Mouse (Mus musculus): Measurements from ENCODE around the gene Gm10097.

The Gm10097 gene

DNA sequence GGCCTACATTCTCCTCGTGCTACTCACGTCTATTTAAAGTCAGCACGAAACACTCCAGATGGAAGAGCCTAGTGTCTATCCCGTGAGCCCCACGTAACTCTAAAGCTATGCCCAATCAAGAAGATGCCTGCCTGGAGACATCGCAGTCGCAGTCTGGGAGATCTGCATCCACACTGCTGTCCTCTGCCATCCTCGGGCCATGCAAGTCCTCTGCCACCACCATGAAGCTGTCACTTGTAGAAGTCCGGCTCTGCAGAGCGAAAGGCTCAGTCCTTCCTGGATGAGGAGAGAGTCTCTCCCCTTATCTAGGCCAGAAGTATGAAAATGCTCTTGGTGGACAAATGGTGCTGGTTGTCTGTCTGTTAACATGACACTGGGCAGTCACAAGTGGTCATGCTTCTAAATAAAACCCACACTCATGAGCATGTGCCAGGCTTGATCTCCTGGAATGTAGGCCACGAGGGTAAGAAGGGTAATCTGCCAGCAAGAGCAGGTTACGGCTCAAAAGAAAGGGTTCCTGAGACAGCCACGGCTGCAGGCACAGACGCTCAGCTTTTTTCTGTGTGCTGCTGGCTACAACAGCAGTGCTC lies at the start of gene Gm10097:
TSS of gene Gm10097 (plus strand) at position 517 of the 590 bp plus-strand sequence.
- no peak for DNase-seq (ENCODE audit: low spot score)

DNA sequence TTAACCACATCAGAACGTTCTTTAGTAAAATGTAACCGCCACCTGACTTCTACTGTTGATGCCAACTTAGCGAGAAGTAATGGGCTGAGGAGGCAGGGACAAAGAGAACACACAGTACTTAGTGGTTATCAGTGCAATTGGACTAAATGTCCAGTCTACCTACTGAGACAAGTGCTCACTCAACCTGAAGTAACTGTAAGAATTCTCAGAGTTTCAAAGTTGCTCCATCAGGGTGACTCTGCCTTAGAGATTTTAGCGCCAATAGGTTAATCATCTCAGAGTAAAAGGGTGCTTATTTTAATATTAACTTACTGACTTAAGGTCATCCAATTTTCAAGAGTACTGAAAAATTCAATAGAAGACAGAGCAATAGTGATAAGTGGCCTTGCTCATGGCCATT lies 43.1 kb upstream of the Gm10097 start:
- DNase-seq (ENCODE audit: low spot score), result no peak

DNA sequence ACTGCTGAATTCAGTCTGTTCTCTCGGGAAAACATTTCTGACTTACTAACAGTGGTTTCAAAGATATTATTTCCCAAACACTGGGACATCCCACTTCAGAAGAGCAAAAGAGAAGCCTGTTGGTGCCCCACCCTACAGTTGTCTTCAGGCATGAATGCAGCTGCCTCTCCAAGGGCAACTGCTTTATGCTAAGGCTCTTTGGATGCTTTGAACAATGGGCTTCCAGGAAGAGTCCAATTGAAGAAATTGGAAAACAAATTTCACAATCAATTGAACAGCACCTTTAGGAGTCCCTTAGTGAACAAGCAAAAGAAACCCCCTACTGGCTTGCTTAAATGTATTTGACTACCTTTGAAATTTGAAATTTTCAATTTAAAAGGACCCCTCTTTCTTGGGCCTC lies 41.8 kb upstream of the Gm10097 start:
- no peak for DNase-seq (ENCODE audit: low spot score)

DNA sequence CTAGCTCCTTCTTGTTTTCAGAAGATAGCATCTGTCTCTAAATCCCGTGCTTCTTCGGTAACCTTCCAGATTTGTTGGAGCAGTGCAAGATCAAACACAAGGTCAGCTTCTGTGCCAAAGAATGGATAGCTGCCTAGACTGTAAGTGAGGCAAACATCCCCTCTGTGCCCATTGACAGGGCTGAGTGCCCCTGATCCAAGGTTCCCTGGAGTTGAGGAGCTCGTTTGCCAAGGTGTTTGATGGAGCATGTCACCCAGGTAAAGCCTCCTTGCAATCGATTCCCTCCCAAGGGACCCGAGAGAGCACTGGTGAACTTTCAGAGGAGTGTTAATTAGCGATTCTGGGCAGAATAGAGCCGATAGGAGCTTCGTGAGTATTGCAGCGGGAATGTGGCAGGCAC lies 40.7 kb upstream of the Gm10097 start:
- no peak for DNase-seq (ENCODE audit: low spot score)

DNA sequence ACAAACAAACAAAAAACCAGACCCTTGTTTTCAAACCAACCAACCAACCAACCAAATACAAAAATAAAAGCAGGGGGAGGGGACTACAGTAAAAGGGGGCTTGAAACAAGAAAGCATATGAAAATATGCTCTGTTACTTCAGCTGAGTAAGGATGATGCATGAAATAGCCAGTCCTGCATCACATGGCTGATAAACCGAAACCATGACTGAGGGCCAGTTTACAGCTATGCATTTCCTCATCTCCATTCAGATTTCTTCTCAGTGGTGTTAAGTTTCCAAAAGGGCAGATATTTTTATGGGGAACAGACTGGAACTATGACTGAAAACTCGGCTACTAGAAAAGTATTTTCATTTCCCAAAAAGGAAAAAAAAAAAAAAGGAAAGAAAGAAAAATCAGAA lies 39.8 kb upstream of the Gm10097 start:
- DNase-seq (ENCODE audit: low spot score), result no peak

DNA sequence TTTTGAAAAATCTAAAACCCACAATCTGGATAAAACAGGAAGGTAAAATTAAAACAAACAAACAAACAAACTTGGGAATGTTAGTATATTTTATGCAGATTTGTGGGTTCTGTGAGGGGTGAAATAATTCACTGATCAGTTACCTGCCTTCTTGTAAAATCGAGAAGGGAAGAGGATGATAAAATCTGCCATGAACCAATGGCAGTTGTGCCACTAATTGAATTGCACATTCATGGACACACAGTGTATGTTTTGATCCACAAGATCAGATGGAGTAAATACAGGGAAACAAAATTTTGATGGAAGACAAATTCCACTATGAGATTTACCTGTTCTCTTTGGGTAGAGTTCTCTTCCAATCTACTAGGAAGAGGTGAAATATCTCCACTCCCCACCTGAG lies 39.1 kb upstream of the Gm10097 start:
- no peak for DNase-seq (ENCODE audit: low spot score)

DNA sequence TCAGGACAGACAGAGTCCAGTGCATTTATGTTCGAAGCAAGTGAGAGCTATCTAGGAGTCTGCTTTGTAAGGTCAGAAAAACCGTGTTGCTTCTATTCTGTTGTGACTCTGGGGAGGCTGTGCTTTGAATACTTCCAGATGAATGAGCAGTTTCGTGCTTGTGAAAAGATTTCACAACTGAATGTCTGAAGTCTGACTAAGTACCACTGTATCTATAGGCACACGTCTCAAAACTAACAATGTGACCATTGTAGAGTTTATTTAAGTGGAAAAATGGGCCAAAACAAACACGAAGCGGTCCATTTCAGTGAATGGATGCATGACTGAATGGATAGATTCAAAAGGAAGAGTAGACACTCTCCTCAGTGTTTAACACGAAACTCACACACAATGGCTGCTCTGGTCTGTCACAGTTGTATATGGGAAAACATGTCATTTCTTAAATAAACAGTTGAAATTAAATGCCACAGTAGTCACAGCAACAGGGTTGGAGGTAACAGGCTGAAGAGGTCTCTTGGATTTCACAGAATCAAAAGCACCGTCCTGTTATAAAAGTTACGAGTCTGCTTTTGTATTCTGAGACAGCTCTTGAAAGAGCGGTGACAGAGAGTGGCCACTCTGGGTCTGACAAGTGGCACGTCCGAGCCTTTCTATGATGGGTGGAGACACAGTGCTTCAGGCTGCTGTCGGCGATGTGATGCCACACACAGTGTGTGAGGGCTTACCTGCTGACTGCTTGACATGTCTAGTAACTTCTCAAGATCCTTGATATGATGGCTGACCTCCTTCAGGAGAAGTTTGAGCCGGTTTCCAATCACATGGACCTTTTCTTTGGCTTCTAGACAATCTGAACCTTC lies 36.6 kb upstream of the Gm10097 start:
- no peak for DNase-seq (ENCODE audit: low spot score)

DNA sequence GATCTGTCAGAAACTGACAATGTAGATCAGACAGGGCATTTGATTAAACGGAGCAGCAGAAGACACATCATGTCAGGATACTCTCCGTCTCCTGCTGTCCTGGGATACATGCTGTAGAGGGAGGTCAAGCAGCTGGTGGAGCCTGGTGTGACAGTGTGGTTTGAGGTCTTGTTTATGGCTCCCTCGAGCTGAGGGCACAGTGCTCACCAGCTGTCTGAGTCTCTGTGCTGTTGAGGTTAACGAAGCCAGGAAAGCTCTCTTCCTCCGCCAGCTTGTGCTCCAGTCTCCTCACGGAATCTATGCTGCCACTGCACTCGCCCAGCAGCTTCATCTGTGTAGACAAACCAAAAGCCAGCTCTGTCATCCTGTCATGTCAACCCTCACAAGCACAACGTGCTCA lies 27.7 kb upstream of the Gm10097 start:
- no peak for DNase-seq (ENCODE audit: low spot score)

DNA sequence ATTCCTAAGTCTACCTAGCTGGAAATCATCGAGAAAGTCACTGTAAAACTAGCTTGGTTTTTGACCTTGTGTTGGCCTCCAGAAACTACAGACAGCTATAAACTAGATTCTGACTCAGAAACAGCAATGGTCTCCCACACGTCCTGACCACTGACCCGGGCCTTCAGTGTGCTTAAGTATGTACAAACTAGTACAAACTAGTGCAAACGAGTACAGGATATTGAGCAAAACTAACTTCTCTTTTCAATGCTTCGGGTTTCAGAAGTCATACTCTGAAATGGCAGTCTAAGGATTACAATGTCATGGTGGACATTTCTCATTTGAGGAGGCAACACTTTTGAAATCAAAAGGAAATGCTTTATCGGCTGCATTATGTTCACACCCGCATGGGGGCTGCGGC lies 24.5 kb upstream of the Gm10097 start:
- DNase-seq (ENCODE audit: low spot score), result no peak

DNA sequence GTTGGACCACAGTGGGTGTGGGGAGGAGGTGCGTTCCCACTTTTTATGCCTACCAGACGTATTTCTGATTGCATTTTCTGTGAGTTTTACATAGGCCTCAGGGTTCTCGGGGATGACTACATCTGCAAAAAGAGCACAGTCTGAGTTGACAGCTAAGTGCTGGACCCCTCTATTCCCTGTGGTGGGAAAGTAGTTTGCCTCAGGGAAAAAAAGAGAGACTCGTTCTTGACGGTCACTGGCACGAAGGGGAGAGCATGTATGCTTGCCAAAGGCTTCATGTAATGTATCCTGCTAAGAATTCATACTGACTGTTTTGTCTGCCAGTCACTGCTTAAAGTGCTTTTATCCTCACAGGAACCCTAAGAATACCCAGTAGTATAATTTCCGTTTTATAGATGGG lies 23.8 kb upstream of the Gm10097 start:
- DNase-seq (ENCODE audit: low spot score), result no peak

DNA sequence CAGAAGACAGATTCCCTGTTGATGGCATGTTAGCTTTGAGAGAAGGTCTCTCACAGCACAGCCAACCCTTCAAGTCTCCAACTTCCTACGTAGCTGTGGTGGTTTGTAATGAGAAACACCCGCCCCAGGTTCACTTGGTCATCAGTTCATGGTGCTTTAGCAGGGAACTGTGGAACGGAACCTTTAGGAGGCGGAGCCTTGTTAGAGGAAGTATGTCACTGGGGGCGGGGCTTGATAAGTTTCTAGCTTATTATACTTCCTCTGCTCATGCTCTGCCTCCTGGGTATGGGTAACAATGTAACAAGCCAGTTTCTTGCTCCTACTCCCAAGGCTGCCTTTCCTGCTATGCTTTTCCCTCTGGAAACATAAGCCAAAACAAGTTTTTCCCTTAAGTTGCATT lies 23.3 kb upstream of the Gm10097 start:
- DNase-seq (ENCODE audit: low spot score), result no peak

DNA sequence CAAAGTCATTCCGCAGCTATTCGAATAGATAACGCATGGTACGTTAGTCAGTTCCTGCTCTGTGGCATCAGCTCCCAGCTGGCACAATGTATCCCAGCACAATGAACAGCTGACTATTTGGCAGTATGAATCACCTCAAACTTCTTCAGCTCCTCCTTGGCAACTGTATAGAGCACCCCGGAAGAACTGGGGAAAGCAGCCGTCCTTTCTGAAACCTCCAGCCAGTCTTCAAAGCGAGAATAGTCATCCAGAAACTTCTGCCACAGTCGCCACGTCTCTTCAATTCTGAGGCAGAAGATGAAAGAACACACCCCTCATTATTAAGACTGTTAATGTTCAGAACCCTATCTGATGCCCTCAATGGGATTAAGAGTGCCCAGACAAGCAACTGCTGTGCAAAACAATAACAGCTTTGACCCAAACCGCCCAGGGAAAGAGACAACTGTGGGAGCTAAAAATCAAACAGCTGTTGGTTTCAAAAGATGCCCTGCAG lies 12.7 kb upstream of the Gm10097 start:
- no peak for DNase-seq (ENCODE audit: low spot score)

DNA sequence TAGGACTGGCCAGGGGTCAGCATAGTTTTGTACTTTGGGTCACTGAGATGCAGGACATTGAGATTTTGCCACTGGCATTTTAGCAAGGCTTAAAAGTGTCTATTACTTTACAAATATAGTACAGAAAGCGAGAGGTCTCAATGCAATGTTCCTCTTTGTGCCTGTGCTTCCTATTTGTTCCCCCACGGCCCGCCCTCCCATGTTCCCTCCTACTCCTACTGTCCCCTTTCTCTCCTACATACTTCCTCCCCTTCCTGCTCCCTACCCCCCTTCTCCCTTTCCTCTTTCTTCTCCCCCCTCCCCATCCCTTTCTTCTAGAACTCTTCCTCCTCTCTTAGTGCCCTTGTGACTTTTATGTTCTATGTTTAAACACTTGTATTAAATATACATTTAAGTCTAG lies 12.1 kb upstream of the Gm10097 start:
- no peak for DNase-seq (ENCODE audit: low spot score)

DNA sequence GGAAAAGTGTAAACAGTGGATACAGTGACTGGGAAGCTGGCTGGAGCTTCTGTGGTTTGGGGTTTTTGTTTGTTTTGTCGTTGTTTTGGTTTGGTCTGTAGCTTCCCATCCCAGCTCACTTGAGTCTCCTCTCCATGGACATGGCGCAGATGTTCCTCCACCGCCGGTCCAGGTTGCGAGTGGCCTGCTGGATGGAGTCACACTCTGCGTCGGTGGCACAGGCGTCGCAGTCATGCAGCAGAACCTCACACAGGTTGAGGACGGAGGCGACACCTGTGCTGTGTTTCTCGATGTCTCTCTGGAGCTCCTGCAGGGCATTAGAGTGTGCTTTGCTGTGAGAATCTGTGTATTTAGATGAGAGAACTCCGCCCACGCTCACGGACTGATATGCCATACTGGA lies 11.3 kb upstream of the Gm10097 start:
- DNase-seq (ENCODE audit: low spot score), result no peak

DNA sequence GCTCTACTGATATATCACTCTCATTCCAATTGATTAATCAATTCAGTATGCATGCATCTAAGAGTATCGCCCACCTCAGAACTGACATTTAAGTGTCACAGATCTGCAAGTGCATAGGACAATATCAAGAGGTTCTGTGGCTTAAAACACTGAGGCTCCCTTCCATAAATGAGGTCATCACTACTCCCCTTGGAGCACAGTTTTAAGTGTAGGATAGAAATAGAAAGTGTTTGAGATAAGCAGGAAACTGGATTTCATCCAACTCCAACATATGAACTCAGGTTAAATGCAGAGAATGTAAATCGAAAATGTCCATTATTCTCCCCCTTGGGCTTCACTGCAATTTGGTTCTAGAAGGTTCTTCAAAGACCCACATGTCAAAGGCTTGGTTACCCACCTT lies 10.1 kb upstream of the Gm10097 start:
- DNase-seq (ENCODE audit: low spot score), result no peak

DNA sequence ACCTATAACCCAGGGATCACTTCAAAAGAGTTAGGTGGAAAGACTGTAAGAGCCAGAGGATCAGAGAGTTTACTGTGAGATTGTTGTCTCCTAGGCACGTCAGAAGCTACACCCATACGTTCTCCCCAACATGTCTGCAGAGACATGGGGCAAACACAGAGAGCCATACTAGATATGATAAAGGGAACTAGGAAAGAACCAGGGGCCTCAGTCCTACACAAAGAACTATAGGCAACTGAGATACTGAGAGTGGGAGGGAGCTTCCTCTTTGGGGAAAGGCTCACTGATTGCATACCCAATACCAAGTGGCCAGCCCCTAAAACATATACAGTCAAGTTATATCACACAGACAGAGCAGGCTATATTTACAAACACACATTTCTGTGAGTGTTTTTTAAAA lies 9.0 kb upstream of the Gm10097 start:
- DNase-seq (ENCODE audit: low spot score), result no peak

DNA sequence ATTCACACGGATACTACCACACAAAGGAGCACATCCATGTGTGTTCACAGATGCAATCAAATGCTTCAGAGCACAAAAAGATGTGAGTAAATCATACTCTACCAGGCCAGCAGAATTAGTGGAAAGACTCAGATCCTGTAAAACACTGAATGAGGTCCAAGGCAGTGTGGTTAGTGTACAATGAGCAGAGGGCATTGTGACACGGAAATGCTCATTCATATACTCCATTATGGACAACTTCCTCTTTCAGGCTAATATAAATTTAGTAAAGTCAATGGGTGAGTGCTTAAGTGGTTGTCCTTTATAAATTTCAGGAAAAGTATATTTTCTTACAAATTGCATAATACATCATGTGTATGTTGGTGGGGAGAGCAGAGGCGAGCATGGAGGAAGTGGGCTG lies 1.9 kb upstream of the Gm10097 start:
- DNase-seq (ENCODE audit: low spot score), result no peak

DNA sequence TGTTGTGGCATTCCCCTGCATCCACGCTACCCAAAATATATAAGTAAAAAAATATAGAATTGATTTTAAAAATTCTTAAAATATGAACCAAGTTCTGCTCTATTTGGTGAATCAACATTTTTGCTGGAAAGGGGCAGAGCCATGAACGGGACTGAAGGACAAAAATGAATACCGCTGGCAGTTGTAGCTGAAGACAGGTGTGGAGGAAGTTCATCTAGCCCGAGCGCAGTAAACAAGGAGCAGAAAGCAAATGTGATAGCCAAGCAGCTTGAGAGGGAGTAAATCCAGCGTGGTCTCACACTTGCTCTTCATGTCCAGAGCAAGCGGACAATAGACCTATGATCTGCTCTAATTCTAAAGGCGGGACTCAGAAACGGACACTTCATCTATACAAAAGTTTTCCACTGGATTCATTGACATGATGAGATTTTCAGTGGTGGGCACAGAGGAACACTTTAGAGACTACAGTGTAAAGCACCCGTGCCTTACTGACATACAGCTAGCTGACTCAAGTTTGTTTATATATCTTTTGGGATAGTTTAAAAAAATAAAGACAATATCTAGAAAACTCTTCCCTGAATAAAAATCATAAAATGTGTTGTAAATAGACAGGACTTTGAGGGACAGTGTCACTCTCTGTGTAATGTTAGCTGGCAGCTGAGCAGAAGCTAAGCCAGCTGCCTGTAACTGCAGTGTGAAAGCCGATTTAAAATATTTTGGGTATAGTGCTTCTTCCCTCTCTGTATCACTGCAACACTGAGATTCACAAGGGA lies 1.4 kb downstream of the Gm10097 start:
- no peak for DNase-seq (ENCODE audit: low spot score)

DNA sequence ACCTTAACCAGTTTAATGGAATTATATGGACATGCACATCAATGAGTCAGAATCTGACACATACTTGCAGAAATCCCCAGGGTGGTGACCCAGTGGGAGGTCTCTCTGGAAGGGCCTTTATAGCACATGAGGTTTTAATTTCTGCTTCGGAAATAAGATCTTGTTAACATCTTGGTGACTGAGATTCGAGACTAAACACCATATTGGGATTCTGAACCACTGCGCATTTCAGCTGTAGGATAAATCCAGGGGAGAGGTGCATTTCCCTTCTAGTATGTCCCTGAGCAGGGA lies 1.9 kb downstream of the Gm10097 start:
- no peak for DNase-seq (ENCODE audit: low spot score)

DNA sequence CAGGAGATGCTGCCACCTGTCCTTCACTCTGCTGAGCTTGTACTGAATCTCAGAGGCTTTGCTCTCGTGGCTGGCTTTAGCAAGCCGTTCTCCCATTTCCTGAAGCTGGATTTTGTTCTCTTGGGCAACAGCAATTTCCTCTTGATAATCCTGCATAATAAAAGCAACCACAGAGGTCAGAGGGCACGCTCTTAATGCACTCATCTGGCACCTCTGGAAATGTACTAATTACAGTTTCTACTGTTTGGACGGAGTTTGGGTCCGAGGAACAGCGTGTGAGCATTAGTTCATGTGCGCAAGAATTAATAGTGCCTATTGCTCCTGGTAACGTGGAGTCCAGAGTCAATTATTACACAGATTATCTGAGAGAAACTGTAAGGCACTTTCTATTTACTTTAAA lies 3.1 kb downstream of the Gm10097 start:
- no peak for DNase-seq (ENCODE audit: low spot score)

DNA sequence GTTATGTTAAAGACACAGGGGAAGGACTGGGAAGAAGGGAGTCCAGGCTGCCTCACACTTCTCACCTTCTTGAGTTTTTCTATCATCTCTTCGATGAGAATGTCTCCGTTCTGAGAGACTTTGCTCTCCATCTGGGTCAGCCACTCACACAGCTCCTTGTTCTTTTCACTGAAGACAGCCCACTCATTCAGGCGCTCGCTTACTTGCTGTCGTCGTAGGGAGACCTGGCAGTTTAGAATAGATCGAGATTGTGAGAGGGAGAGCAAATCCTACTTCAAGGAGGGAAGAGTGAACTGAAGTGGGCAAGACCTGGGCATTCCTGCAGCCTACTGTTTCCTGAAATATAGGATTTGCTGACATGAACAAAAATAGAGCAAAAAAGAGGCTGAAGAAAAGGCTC lies 6.7 kb downstream of the Gm10097 start:
- no peak for DNase-seq (ENCODE audit: low spot score)

DNA sequence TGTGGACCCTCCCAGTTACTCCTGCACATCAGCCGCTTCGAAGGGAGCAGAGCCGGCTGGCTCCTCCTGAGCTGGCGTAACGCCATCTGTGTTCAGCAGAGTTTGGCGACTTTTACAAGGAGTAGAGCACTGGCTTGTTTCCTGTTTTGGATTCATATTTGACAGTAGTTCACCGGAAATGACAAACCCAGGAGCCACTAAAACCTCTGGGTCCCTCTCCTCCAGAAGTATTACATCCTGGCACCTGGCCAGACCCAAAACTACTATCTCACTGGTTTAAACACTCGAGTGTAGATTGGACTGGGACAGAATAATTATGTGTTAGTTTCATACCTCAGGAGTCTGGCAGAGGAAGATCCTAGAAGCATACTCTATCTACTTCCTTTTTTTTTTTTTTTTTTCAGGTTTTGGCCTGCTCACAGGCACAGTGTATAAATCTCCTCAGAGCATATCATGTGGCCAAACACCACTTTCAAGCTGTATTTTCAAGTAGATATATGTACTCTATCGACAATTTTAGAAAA lies 11.0 kb downstream of the Gm10097 start:
- peak; percentile 23 for DNase-seq (ENCODE audit: low spot score)

DNA sequence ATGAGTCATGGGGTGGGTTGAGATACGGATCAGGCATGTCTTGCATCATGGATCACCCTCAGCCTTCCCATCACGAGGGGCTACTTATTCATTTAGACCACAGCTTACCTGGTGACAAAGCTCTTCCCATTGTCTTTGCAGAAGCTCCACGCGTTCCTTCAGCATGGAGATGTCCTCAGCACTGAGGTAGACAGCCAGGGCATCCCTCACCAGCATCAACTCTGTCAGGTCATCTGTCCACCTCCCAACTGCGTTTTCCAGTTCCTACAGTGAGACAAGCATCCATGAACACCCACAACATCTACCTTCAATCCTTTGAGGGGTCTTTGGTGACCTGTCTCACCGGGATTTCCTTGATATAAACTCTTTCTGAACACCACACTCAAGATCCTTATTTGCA lies 14.7 kb downstream of the Gm10097 start:
- no peak for DNase-seq (ENCODE audit: low spot score)
